Mouse (Mus musculus) midbrain, embryonic 10.5 days (tissue): ENCODE measurements at regions not wholly inside any gene's neighbourhood (a gene's known extent, or its start where the extent isn't known, plus 50 kb on each side); places are given as distances from the start of the nearest gene placed in this dataset.

Experiments used
- DNase-seq: peaks from one replicate; pipeline ENCODE4 v3.0.0-alpha.2; 2017; ENCODE audit warnings: low spot score
- H3K27ac ChIP-seq: fragments of 300-500 bp; sonication (generic); replicated peaks from 2 replicates; pipeline ENCODE4 v1.5.1; 2016; ENCODE audit warnings: mild to moderate bottlenecking
- H3K27me3 ChIP-seq: fragments of 300-500 bp; sonication (generic); 2 replicates; pipeline ENCODE4 v1.6.1; 2016; ENCODE audit warnings: low read depth, mild to moderate bottlenecking; ENCODE audit not compliant: poor library complexity, severe bottlenecking
- H3K36me3 ChIP-seq: fragments of 300-500 bp; sonication (generic); 2 replicates; pipeline ENCODE4 v1.6.1; 2016; ENCODE audit warnings: mild to moderate bottlenecking, moderate library complexity
- H3K4me1 ChIP-seq: fragments of 300-500 bp; sonication (generic); 2 replicates; pipeline ENCODE4 v1.6.1; 2016
- H3K4me3 ChIP-seq: fragments of 300-500 bp; sonication (generic); 2 replicates; pipeline ENCODE4 v1.5.1; 2016; ENCODE audit warnings: mild to moderate bottlenecking, moderate library complexity
- H3K9me3 ChIP-seq: fragments of 300-500 bp; sonication (generic); replicated peaks from 2 replicates; pipeline ENCODE4 v1.6.1; 2016; ENCODE audit warnings: mild to moderate bottlenecking
- WGBS: fragments of 180-500 bp; shearing (Covaris S2); methylation state at CpG from one replicate; pipeline ENCODE4 v1.1.7; 2016; 5-methylcytosine and 5-hydroxymethylcytosine counted together

DNA sequence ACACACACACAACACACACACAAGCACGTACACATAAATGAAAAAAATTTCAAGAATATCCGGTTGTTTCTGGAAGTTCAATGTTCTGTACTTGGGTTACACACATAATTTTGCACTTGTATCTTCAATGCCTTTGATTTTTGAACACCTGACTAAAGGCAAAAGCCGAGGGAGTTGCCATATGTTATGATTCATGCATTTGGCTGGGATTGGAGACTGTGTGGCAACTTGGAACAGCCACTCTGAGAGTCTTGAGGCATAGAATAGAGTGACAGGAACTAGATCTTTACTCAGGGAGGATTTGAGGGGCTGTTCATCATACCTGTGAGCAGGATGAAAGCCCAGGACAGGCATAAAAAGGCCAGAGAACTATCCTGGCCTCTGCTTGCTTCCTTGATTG is 112.5 kb upstream of the Hmgn3 start:
- Histone ChIP-seq H3K36me3 (no peaks in the 10 kb centered on the region), H3K27me3 (no peaks in the 10 kb centered on the region), H3K27ac (no peak overlapping the region), H3K4me1 (no peaks in the 10 kb centered on the region), H3K9me3 (no peaks in the 10 kb centered on the region), H3K4me3 (no peak overlapping the region)
- WGBS: 87% methylated on average over 3 of the region's 3 CpGs
- no peak for DNase-seq

DNA sequence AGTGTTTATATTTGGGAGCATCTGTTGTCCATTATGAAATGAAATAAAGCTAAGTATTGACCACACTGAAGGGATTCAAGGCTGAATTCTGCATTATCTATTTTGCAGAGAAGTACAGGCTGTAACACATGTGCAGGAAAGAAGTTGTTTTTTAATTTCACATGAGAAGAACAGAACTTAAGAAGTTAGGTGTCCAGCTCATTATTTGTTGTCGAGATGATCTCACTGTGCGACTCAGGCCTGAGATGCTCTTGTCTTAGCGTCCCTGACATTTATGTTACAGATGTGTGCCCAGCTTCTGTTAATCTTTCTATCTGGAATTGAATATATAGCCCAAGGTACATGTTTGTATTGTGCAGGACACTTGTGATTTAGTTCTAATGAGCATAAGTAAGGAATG is 112.0 kb upstream of the Hmgn3 start:
- DNase-seq: no peak
- Histone ChIP-seq H3K9me3 (no peaks in the 10 kb centered on the region), H3K4me3 (no peak overlapping the region), H3K27ac (no peak overlapping the region), H3K4me1 (no peaks in the 10 kb centered on the region), H3K36me3 (no peaks in the 10 kb centered on the region), H3K27me3 (no peaks in the 10 kb centered on the region)
- 86% methylated on average over 3 of the region's 3 CpGs for WGBS

DNA sequence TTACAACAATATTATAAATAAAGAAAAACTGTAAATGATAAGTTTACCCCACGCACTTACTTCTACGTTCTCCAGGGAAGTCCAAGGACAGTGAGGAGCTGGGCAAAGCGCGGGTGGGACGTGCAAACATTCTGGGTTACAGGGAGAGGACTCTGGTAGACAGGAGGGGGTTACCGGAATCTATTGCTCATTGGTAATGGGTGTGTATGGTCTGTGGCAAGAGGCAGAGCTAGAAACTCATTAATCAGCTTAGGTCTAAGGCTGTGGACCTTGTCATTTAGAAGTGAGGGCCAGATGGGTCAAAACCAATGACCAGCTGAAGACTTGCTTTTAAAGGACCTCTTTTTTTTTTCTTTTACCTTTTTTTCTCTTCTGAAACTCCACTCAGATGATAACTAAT is 107.9 kb upstream of the Hmgn3 start:
- 89% methylated on average over 6 of the region's 6 CpGs for WGBS
- no peaks in the 10 kb centered on the region for H3K36me3 ChIP-seq
- H3K4me1 ChIP-seq: no peaks in the 10 kb centered on the region
- no peaks in the 10 kb centered on the region for H3K27me3 ChIP-seq
- no peak overlapping the region for H3K27ac ChIP-seq
- no peak for DNase-seq
- H3K9me3 ChIP-seq: no peaks in the 10 kb centered on the region
- H3K4me3 ChIP-seq: no peak overlapping the region

DNA sequence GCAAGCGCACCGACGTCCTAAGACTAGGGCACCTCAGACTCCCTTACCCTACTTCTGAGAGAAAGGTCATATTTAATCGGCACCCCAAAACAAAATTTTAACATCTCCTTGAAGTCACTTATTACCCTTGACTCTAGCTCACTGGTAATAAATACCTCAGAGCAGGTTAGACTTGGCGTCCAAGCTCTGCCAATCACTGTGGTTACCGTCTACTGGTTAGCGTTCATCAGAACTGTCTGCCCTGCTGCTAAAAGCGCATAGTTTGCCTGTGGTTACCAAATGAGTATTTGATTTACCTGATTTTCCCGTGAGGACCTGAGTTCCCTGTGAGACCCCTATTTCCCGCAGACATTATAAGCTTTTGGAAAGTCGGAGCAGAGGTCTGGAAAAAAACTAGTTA is 107.3 kb upstream of the Hmgn3 start:
- H3K36me3 ChIP-seq: no peaks in the 10 kb centered on the region
- no peaks in the 10 kb centered on the region for H3K27me3 ChIP-seq
- H3K4me1 ChIP-seq: no peaks in the 10 kb centered on the region
- no peak overlapping the region for H3K4me3 ChIP-seq
- DNase-seq: no peak
- H3K27ac ChIP-seq: no peak overlapping the region
- H3K9me3 ChIP-seq: no peaks in the 10 kb centered on the region
- WGBS: 94% methylated on average over 11 of the region's 11 CpGs

DNA sequence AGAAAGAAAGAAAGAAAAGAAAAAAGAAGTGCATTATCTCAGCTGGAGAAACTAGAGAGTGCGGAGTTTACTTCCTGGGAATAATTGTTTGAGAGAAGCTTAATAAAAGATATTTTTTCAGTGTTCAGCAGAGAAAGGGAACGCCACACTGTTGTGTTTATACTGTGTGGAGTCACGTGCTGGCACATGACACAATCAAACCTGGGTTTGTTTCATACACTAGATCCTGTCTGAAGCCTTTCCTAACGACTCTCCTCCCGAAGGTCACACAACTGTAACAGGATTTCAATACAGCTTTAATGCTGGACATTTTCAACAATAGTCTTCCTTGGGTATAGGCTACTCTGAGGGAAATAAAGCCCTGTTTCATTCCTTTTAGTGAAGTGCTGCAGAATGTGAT is 105.3 kb upstream of the Hmgn3 start:
- H3K36me3 ChIP-seq: no peaks in the 10 kb centered on the region
- no peak for DNase-seq
- H3K27me3 ChIP-seq: no peaks in the 10 kb centered on the region
- H3K9me3 ChIP-seq: no peaks in the 10 kb centered on the region
- H3K4me1 ChIP-seq: no peaks in the 10 kb centered on the region
- WGBS: 78% methylated on average over 5 of the region's 5 CpGs
- no peak overlapping the region for H3K27ac ChIP-seq
- no peak overlapping the region for H3K4me3 ChIP-seq

DNA sequence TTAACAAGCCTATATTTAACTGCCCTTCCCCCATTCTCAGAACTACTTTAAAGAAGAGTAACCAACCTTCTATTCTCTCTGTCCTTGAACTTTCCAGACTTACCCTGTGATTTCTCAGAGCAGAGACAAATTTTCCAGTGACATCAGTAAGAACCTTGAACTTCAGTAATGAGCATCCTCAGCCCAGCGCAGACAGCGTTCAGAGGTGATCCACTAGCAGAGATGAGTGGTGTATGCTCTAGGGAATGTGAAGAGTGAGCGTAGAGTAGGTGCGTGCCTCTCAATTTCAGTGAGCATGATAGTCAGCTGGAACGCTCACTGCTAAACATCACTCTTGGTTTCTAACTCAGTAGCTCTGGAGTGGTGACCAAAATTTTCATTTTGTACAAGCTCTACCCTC is 103.4 kb upstream of the Hmgn3 start:
- H3K36me3 ChIP-seq: no peaks in the 10 kb centered on the region
- no peaks in the 10 kb centered on the region for H3K9me3 ChIP-seq
- no peak overlapping the region for H3K4me3 ChIP-seq
- H3K4me1 ChIP-seq: no peaks in the 10 kb centered on the region
- DNase-seq: no peak
- 94% methylated on average over 5 of the region's 5 CpGs for WGBS
- no peaks in the 10 kb centered on the region for H3K27me3 ChIP-seq
- H3K27ac ChIP-seq: no peak overlapping the region

DNA sequence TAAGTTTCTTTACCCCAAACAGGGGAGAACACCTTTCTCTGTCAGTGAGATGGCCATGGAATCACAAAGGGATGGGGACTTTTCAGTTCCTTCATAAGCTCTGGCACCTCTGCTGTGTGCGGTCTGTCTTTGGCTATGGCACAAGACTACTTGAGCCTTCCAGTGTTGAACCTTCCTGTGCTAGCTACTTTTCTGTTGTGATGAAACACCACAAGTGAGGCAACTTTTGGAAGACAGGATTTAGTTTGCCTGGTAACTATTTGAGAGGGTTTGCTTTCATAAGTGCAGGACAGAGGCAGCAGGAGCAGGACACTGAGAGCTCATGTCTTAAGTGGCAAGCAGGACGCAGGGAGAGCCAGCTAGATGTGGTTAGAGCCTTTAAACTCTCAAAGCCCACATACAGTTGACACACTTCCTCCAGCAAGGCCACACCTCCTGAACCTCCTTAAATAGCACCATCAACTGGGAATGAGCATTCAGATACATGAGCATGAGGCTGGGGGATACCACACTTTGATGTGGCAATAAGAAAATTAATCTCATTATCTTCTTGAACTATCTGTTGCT is 101.8 kb upstream of the Hmgn3 start:
- H3K4me3 ChIP-seq: no peak overlapping the region
- H3K27me3 ChIP-seq: no peaks in the 10 kb centered on the region
- DNase-seq: no peak
- WGBS: 94% methylated on average over 2 of the region's 2 CpGs
- no peak overlapping the region for H3K27ac ChIP-seq
- H3K36me3 ChIP-seq: no peaks in the 10 kb centered on the region
- no peaks in the 10 kb centered on the region for H3K9me3 ChIP-seq
- no peaks in the 10 kb centered on the region for H3K4me1 ChIP-seq

DNA sequence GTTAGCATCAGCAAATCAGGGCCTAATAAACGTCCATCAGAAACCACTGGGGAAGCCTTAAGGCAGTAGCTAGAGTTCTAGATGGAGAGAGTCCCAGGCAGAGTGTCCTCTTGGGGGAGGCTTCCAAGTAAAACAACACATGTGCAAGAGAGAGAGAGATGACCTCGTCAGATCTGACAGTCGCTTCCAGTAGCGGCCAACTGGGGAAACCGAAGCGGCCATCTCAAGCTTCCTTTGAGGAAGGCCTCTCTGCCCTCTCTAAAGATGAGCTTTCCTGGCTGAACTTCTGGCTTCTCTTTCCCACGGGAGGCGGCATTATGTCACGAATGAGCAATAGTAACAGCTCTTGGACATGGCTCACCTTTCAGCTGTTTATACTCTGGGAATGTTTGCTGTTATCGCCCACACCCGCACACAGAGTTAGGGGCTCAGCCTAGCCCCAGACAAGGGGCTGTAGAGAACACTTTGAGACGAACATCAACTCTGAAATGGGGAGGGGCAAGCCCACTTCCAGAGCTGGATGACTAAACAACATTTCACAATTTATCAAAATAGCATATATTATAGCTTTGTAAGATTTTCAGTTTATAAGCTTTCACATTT is 100.7 kb upstream of the Hmgn3 start:
- H3K27me3 ChIP-seq: no peaks in the 10 kb centered on the region
- no peak overlapping the region for H3K27ac ChIP-seq
- no peaks in the 10 kb centered on the region for H3K9me3 ChIP-seq
- H3K4me3 ChIP-seq: no peak overlapping the region
- H3K4me1 ChIP-seq: no peaks in the 10 kb centered on the region
- WGBS: 86% methylated on average over 12 of the region's 12 CpGs
- H3K36me3 ChIP-seq: no peaks in the 10 kb centered on the region
- no peak for DNase-seq

DNA sequence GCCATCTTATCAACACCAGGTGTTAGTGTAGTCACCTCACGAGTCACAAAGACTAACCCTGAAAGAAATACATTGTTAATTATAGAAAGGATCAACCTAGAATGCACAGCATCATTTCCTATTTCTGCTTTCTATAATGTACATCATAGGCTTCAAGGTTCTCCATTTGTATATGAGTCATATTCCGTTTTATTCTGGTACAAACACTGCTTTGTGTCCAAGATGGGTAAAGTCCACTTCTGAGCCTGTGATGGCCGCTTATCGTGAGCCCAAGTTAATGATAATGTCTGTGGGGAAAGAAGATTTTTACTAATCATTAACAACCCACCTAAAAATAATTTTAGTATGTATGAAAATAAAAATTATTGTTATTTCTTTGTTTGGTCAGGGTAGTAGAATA is 94.6 kb upstream of the Hmgn3 start:
- Histone ChIP-seq H3K4me1 (no peaks in the 10 kb centered on the region), H3K9me3 (no peaks in the 10 kb centered on the region), H3K27me3 (no peaks in the 10 kb centered on the region), H3K36me3 (no peaks in the 10 kb centered on the region), H3K4me3 (no peak overlapping the region), H3K27ac (no peak overlapping the region)
- 90% methylated on average over 4 of the region's 4 CpGs for WGBS
- no peak for DNase-seq

DNA sequence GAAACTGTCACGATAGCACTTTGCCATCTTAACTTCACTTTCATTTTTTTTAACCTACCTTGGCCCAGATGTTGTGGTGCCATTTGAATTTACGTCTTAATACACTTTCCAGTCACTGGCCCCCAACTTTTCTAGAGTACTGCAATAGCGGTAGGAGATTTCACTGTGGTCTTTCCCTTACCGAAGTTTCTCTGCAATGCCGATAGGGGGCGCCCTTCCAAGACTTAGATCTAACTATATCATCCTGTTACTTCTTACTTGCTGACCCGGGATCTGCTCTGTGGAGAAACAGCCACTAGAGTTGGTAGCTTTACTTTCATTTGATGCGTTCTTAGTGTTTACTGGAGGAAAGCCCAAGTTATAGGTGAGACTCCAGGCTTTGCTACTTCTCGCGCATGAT is 92.6 kb upstream of the Hmgn3 start:
- Histone ChIP-seq H3K9me3 (no peaks in the 10 kb centered on the region), H3K4me3 (no peak overlapping the region), H3K4me1 (no peaks in the 10 kb centered on the region), H3K27me3 (no peaks in the 10 kb centered on the region), H3K27ac (no peak overlapping the region), H3K36me3 (no peaks in the 10 kb centered on the region)
- DNase-seq: no peak
- 80% methylated on average over 10 of the region's 10 CpGs for WGBS

DNA sequence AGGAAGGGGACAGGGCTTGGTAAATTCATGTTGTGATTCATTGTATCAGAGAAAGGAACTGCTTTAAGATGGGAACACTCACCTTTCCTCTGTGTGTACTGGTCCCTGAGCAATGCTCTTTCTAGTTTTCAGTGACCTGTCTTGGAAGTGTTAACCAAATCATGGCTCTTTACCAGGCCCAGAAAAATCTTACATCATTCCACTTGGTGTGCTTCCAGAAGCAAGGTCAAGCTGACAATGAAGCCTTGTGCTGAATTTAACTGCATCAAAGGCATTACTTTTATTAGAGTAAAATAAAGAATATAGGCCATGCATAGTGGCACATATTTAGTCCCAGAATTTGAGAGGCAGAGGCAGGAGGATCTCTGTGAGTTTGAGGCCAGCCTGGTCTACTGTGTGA is 75.4 kb upstream of the Hmgn3 start:
- no peaks in the 10 kb centered on the region for H3K27me3 ChIP-seq
- no peak for DNase-seq
- H3K36me3 ChIP-seq: no peaks in the 10 kb centered on the region
- H3K9me3 ChIP-seq: no peaks in the 10 kb centered on the region
- no peak overlapping the region for H3K4me3 ChIP-seq
- H3K27ac ChIP-seq: no peak overlapping the region
- no peaks in the 10 kb centered on the region for H3K4me1 ChIP-seq

DNA sequence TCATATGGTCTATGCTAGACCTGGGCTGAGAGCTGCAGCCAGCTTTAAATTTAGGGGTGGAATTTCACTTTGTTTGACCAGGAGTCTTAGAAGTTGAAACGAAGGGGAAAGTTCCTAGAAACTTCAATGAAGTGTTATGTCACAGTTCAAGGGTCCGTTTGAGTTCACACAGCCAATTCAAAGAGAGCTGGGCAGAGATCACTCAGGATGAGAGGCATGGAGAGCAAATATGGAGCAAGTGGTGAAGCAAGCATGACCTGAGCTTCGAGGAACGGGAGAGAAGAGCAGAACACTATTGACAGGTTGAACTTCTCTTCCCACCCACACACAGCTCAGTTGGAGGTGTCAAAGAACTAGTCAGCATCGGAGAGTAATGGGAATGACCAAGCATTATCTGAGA is 56.1 kb upstream of the Hmgn3 start:
- no peaks in the 10 kb centered on the region for H3K36me3 ChIP-seq
- no peak overlapping the region for H3K4me3 ChIP-seq
- H3K9me3 ChIP-seq: no peaks in the 10 kb centered on the region
- no peak for DNase-seq
- no peaks in the 10 kb centered on the region for H3K27me3 ChIP-seq
- WGBS: 83% methylated on average over 5 of the region's 5 CpGs
- H3K27ac ChIP-seq: no peak overlapping the region
- H3K4me1 ChIP-seq: no peaks in the 10 kb centered on the region

DNA sequence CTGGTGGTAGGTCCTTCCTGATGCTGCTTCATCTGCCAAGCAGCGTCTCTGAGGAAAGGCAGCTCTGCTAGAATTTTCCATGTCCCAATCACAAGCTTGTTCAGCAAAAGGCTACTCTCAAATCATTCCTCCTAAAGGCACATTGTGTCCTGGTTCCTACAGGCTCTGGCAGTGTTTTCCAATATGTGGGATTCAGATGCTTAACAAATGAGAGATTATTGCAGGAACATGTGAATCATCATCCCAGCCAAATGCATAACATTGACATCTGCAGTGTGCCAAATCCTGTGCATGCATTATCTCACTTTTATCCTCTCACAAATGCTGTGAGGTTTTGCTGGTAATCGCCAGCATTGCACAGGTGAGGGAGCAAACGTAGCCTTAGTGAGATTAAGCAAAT is 53.3 kb upstream of the Hmgn3 start:
- Histone ChIP-seq H3K4me3 (no peak overlapping the region), H3K4me1 (no peaks in the 10 kb centered on the region), H3K36me3 (no peaks in the 10 kb centered on the region), H3K9me3 (no peaks in the 10 kb centered on the region), H3K27me3 (no peaks in the 10 kb centered on the region), H3K27ac (no peak overlapping the region)
- no peak for DNase-seq
- 89% methylated on average over 3 of the region's 3 CpGs for WGBS

DNA sequence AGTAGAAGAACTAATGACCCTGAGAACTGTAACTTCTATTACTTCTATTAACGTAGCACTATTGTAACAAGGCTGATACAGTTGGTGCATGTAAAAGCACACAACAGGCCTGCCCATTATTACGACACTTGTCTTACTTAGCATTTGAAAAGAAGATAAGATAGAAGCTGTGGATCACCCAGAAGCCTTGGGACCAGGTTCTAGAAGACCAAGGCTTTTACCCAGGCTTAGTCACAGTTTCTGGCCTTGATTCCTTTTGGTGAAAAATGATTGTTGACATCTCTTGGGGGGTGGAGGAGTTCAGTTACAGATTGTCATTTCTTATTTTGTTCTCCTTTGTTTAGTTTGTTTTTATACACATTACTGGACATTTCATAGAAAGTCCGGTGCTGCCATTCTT is 52.7 kb upstream of the Hmgn3 start:
- Histone ChIP-seq H3K27ac (no peak overlapping the region), H3K36me3 (no peaks in the 10 kb centered on the region), H3K4me1 (no peaks in the 10 kb centered on the region), H3K27me3 (no peaks in the 10 kb centered on the region), H3K9me3 (no peaks in the 10 kb centered on the region), H3K4me3 (no peak overlapping the region)
- no peak for DNase-seq
- WGBS: 90% methylated on average over 3 of the region's 3 CpGs
